Mouse (Mus musculus): ENCODE measurements around the gene Olfr574.

The Olfr574 gene

DNA sequence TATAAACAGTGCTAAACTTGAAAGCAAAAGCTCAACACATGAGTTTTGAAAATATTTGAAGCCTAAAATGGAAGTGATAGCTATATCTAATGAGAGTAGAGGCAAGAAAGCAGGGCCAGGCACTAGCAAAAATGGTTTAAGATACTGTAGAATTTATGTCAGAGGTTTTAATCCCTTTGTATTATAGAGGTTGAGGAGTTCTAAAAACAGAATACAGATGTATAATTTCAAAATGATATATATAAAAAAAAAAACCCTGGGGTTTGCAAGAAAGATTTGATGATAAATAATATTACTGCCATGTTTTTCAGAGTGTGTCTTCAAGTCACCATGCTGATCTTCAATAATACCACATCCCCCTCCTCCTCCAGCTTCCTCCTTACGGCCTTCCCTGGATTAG is at the start of gene Olfr574:
TSS of gene Olfr574 (plus strand) at position 301 of the 400 bp plus-strand sequence.
- DNase-seq (ENCODE audit: low read depth), result no peak

DNA sequence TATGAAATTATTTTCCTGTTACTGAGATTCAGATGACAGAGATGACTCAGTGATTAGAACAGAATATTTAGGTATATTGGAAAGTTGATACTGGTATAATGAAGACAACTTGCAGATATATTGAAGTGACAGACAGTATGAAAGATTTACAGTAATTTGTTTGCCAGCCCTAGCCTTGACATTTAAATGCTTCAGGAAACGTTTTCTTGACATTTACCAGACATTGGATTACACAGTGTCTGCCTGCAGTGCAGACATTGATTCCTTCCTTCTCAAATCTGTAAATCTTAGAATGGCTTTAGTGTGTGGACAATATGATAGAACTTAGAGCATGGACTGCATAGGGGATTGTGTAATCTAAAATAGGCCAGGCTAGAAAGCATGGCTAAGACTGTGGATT is 33.0 kb upstream of the Olfr574 start:
- no peak for DNase-seq (ENCODE audit: low read depth)

DNA sequence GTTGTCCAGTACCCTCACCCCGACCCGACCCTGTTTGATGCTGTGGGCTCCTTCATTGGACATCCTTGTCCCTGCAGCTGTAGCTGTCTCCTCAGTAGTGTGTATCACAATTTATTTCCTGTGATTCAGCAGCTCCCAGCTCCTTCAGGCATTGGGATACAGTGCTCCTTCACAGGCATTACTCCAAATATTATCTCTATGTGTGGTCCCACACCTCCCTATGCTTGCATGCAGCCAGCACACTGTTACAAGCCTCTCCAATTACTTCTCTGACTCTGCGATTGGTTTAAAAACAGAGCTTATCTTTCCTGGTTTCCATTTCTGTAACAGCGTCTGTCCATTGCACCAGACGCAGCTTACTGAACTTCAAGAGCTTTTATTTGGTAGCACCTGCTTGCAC is 31.9 kb upstream of the Olfr574 start:
- DNase-seq (ENCODE audit: low read depth), result no peak

DNA sequence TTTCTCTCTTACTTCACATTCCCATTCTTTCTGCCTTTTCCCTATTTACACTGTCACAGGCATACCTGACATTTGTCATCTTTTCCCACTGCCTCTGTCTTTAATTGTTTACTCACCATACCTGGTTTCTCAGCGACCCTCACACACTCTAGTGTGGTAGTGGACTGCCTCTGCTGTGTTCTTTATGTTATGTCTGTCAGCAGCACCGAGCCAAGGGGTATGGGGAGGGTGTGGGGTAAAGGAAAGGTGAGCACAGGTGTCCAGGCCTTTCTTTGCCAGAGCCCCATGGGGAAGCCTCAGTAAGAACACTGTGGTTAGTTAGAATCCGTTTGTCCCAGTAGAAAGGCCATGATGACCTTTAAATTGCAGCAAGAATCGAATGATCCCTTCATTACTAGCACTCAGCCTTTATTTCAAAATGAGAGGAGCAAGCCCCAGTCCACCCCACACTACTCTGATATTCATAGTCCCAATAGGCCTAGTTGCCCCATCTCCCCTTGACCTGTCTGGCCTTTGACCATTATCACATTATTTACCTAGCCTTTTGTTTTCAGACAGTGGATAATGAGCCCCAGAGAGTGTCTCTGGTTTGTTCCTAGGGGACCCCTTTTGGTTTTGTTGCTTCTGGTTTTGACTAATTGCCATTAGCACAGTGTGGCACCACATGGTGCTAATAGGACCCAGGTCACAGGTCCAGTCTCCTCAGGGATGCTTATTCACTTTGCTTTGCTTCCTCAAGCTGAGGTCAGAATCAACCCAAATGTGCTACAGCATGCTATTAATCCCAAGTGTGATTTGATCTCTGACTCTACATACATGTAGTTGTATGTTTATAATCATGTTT is 31.0 kb upstream of the Olfr574 start, which contains the start of gene Olfr571:
TSS of gene Olfr571 (minus strand) at position 505 of the 844 bp plus-strand sequence.
- no peak for DNase-seq (ENCODE audit: low read depth)

DNA sequence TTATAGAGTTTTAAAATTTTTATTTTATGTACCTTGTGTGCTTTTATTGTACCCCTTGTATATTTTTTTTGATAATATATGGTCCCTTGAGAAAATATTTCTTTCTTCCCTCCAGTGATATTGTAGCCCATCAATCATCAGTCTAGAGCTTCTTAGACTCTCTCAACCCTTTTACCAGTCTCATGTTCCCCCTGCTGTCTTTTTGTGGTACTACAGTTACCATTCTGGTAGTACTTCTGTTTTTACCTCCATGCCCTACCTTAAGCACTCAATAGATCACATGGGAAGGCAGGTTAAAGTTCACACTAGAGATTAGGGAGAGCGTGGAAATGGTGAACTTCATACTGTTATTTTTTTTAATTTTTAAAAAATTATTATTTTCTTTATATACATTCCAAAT is 28.6 kb upstream of the Olfr574 start:
- peak; percentile 71 for DNase-seq (ENCODE audit: low read depth)

DNA sequence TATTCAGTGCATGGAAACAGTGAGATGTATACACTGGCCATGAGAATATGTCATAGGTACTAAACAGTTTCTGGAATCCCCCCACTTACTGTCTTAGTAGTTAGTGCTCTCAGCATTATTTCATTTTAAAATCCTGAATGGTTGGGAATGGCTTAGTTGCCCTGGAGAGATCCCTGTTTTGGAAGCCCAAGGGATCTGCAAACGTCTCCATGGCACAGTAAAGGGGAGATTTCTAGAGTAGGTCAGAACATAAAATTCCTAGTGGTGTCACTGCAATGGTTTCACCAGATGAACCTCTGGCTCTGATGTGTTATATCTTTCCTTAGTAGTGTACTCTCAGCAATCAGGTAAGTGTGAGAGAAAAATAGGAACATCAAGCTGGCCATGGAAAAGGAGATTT is 24.2 kb upstream of the Olfr574 start, which contains the start of gene Olfr572:
TSS of gene Olfr572 (plus strand) at position 301 of the 400 bp plus-strand sequence.
- no peak for DNase-seq (ENCODE audit: low read depth)

DNA sequence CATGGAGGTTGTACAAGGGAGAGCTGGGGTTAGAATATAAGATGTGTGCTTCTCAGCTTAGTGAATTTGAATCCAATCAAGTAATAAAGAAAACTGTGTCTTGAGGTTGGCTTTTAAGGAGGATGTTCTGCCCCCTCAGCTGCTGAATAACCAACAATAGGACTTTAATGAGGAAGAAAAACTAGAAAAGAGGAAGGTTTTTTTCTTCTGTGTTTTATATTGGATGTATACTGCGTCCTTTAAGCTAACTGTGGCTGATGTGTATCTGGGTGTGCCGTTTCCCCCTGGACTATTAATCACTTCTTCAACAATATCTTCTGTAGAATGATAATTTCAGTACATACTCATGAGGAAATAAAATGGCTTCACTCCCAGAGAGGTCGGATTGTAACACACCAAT is 21.2 kb upstream of the Olfr574 start:
- DNase-seq (ENCODE audit: low read depth), result no peak

DNA sequence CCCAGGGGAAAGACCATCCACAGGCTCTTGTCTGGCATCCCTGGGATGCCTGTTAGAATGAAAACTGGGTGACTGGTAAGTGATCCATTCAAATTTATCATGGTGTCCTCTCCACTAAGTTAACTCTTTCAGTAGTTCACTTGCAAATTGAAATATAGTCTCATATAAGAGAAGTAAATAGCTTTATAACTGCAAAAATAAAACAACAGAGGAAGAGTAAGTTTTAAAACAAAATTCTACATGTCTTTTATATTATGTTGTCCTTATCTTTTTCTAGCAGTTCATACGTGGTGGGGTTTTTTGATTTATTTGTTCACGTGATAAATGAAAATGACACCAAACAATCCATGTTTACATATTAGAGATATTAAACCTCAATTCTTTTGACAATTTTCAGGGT is 5.8 kb upstream of the Olfr574 start, which contains the start of gene Olfr573-ps1:
TSS of gene Olfr573-ps1 (minus strand) at position 101 of the 400 bp plus-strand sequence.
- no peak for DNase-seq (ENCODE audit: low read depth)

DNA sequence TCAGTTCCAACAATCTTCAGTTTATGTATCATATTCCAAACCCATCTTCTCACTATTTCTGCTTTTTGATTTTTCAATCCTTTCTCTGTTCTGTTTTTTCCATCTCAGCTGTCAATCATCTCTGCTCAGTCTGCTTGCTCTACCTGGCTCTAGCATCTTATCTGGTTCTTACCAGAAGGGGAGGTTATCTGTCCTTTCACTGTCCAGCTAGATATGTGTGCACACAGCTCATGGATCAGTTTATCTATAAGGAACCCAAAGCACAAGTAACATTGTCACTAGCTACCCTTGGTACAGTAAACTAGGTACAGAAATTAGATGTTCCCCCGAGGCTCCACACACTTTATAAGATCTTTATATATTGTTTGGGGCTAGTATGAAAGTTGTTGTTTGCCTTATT is 4.8 kb upstream of the Olfr574 start:
- no peak for DNase-seq (ENCODE audit: low read depth)

DNA sequence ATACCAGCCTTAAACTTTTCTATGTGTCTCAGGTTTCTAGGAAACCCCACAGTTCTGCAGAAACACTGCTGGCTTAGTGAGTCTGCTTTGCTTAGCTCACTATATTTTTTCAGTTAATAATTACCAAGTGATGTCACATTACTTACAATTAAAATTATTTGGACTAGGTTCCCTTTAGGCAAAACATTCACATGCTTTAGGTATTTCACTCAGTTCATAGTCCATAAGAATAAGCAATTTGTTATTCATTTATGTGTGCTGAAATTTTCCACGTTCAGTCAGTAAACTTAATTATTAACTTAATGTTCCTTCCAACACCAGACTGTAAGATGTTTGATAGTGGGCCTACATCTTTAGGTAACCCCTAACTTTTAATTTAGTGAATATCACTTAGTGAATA is 2.5 kb downstream of the Olfr574 start:
- DNase-seq (ENCODE audit: low read depth), result no peak

DNA sequence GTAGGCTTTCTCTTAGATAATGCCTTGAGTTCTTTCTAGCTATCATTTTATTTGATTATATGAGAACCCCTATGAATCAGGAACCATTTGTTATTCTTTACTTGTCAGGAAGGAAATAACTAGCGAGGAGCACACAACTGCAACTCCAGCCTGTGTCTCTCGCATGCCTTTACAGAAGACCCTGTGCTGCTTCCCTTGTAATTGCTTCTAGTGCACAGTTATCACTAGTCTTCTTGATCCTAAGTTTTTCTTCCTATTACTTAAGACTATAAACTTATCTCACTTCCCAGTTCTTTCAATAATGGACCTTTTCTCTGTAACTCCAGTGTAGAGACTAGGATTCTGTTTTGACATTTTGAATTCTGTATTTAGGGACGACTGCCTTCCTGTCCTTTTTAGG is 9.9 kb downstream of the Olfr574 start:
- DNase-seq (ENCODE audit: low read depth), result no peak

DNA sequence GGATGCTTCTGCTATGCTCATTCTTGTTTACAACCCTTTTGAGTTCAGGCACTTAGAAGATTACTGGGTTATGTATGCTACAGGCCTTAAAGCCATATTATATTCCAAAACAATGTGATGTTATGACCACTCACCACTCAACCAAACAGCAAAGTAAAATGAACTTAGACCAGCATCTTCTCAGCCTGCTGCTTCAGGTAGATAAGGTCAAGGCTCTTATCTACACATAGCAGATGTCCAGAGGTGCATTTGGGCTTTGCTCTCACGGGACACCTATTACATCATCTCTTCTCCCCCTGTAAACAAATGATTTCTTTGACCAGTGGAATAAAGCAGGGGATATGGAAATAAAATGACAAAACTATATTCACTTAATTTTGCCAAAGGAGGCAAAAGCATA is 10.3 kb downstream of the Olfr574 start, which contains the start of gene Olfr575:
TSS of gene Olfr575 (minus strand) at position 183 of the 400 bp plus-strand sequence.
- DNase-seq (ENCODE audit: low read depth), result peak; percentile 2

DNA sequence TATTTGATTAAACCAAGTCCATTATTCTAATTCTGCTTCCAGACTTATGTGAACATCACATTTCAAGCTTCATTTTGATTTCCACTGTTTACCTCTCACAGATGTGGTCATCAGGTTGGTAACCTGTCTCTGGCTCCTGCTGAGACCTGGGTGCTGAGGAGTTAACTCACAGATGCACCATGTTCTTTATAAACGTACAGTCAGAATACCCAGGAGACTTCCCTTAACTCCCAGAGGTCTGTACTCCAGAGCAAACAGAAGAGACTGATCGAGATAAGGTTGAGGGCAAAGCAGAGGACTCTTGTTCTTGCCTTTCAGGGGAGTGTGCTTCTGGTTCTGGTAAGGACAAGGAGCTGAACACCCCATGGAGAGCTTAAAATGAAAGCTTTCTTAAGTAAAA is 14.1 kb downstream of the Olfr574 start, which contains the start of gene Olfr576:
TSS of gene Olfr576 (plus strand) at position 301 of the 400 bp plus-strand sequence.
- DNase-seq (ENCODE audit: low read depth), result no peak

DNA sequence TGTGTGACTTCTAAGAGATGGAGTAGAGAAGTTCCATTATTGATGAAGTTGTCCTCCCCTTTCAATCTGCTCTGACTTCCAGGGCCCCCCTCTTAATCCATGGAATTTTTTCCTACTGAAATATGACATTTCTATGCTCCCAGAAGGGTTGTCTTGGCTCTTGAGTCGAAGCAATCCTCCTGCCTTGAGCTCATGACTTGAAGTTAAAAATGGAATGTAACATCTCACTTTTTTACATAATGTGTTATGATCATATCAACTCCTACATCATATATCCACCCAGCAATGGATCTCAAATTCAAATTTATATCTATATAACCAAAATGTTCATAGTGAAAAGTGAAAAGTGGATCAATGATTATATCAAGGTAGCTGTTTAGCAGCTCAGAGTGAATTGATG is 26.1 kb downstream of the Olfr574 start:
- DNase-seq (ENCODE audit: low read depth), result no peak

DNA sequence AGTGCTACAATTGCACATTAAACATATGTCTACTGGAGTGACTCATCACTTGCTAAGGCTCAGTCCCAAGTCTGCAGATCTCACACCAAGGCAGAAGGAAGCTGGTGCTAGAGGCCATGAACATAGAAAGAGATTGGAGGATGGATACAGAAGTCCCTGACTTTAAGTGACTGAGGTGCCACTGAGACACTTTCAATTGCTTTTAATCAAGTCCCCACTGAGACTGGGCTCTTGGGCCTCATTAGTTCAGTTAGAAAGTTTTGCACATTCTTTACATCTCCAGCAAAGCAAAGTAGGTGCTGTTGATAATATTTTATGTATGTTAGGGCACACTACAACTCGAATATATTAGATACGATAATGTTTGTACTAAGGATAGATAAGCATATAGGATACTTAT is 27.6 kb downstream of the Olfr574 start, which contains the start of gene Olfr577:
TSS of gene Olfr577 (minus strand) at position 101 of the 400 bp plus-strand sequence.
- DNase-seq (ENCODE audit: low read depth), result no peak

DNA sequence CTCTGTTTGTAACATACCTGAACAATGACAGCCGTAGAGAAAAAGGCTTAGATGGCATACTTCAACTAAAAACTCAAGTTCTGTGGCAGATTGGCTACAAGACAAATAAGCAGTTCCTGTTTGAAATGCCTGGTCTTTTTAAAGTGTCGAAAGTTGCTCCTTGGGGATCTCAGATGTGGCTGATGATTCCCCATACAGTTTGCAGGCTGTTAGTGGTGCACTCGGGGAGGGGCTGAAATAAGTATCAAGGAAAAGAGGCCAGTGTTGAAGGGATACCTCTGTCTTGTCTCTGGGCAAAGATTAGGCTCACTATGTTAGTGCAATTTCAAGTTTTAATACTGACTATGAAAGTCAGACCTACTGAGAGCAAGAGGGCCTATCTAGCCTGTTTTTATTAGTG is 41.0 kb downstream of the Olfr574 start, which contains the start of gene Olfr578:
TSS of gene Olfr578 (minus strand) at position 101 of the 400 bp plus-strand sequence.
- DNase-seq (ENCODE audit: low read depth), result no peak

All from 416B (cell line).